Mouse (Mus musculus) MEL (cell line): ENCODE data around the gene Gm35549. TPM values are rescaled to one million over a fixed set of nuclear protein-coding genes. Genes with fewer than 3 reads are reported as not detected.
A peak's percentile ranks its signal among the peaks of the same experiment; 100 is the strongest.

Experiments used
- DNase-seq: peaks from one replicate; pipeline ENCODE4 v3.0.0; 2011; ENCODE audit warnings: low read depth, low spot score
- H3K27ac ChIP-seq: 2 replicates; pipeline ENCODE4 v1.5.1; 2012; ENCODE audit warnings: low read depth, mild to moderate bottlenecking, control low read depth, low read length, moderate library complexity; ENCODE audit not compliant: control insufficient read depth
- H3K27me3 ChIP-seq, 2 experiments: fragments of 150-350 bp in 1 of 2; sonication (generic) in 1 of 2; 2 replicates each; pipeline ENCODE4 v1.6.1; 2012; ENCODE audit warnings: low read length in 2 of 2, mild to moderate bottlenecking in 2 of 2, improper control_type of control experiment in 1 of 2, moderate library complexity in 1 of 2; ENCODE audit not compliant: insufficient read depth in 2 of 2, control insufficient read depth in 1 of 2
- H3K36me3 ChIP-seq, 2 experiments: 2 replicates each; pipeline ENCODE4 v1.6.1; 2012 to 2014; ENCODE audit warnings: low read length in 2 of 2, improper control_type of control experiment in 1 of 2, inconsistent platforms in 1 of 2, mild to moderate bottlenecking in 1 of 2; ENCODE audit not compliant: insufficient read depth in 2 of 2, control insufficient read depth in 1 of 2
- H3K4me1 ChIP-seq, 2 experiments: fragments of 150-350 bp in 1 of 2; sonication (generic) in 1 of 2; 2 replicates each; pipeline ENCODE4 v1.6.1; 2012; ENCODE audit warnings: low read length in 2 of 2, improper control_type of control experiment in 1 of 2, mild to moderate bottlenecking in 1 of 2; ENCODE audit not compliant: insufficient read depth in 2 of 2, control insufficient read depth in 1 of 2
- H3K4me3 ChIP-seq, 2 experiments: fragments of 150-350 bp in 1 of 2; sonication (generic) in 1 of 2; 2 replicates each; pipeline ENCODE4 v1.5.1; 2012; ENCODE audit warnings: low read depth in 2 of 2, low read length in 2 of 2, mild to moderate bottlenecking in 2 of 2, moderate library complexity in 2 of 2, control low read depth in 1 of 2, improper control_type of control experiment in 1 of 2; ENCODE audit not compliant: control insufficient read depth in 1 of 2, insufficient read depth in 1 of 2
- H3K79me2 ChIP-seq: 2 replicates; pipeline ENCODE4 v1.6.1; 2012; ENCODE audit warnings: mild to moderate bottlenecking, low read length, moderate library complexity; ENCODE audit not compliant: control insufficient read depth, poor library complexity, insufficient read depth
- H3K9ac ChIP-seq: 2 replicates; pipeline ENCODE4 v1.6.1; 2012; ENCODE audit warnings: low read depth, mild to moderate bottlenecking, control low read depth, low read length, moderate library complexity; ENCODE audit not compliant: control insufficient read depth, poor library complexity, severe bottlenecking
- H3K9me3 ChIP-seq: fragments of 150-350 bp; sonication (generic); replicated peaks from 2 replicates; pipeline ENCODE4 v1.6.1; 2012; ENCODE audit warnings: mild to moderate bottlenecking, low read length, improper control_type of control experiment, moderate library complexity; ENCODE audit not compliant: insufficient read depth
- BHLHE40 ChIP-seq: IDR thresholded peaks from 2 replicates; pipeline ENCODE4 v1.6.1; 2012; ENCODE audit warnings: low read depth, mild to moderate bottlenecking, inconsistent platforms, low read length, improper control_type of control experiment, borderline replicate concordance
- CHD1 ChIP-seq: IDR thresholded peaks from 2 replicates; pipeline ENCODE4 v1.6.1; 2012; ENCODE audit warnings: low read depth, mild to moderate bottlenecking, inconsistent platforms, low read length, improper control_type of control experiment
- CHD2 ChIP-seq: IDR thresholded peaks from 2 replicates; pipeline ENCODE4 v1.6.1; 2011; ENCODE audit warnings: low read length, improper control_type of control experiment
- CTCF ChIP-seq, 3 experiments: IDR thresholded peaks in 2 of 3; conservative IDR thresholded peaks in 1 of 3; 2 replicates each; pipeline ENCODE4 v1.5.1; 2011 to 2012; ENCODE audit warnings: low read length in 3 of 3, low read depth in 2 of 3, mild to moderate bottlenecking in 2 of 3, improper control_type of control experiment in 1 of 3, inconsistent platforms in 1 of 3, mixed read lengths in 1 of 3, moderate library complexity in 1 of 3; ENCODE audit not compliant: control insufficient read depth in 1 of 3, insufficient read depth in 1 of 3, poor library complexity in 1 of 3, severe bottlenecking in 1 of 3
- E2F4 ChIP-seq: IDR thresholded peaks from 2 replicates; pipeline ENCODE4 v1.6.1; 2011; ENCODE audit warnings: low read depth, low read length, improper control_type of control experiment, borderline replicate concordance
- EP300 ChIP-seq, 2 experiments: IDR thresholded peaks; 2 replicates each; pipeline ENCODE4 v1.6.1; 2011; ENCODE audit warnings: improper control_type of control experiment in 2 of 2, low read length in 2 of 2, low read depth in 1 of 2, mild to moderate bottlenecking in 1 of 2
- ETS1 ChIP-seq: IDR thresholded peaks from 2 replicates; pipeline ENCODE4 v1.6.1; 2012; ENCODE audit warnings: low read depth, mild to moderate bottlenecking, inconsistent platforms, low read length, improper control_type of control experiment, moderate library complexity
- GABPA ChIP-seq: IDR thresholded peaks from 2 replicates; pipeline ENCODE4 v1.6.1; 2012; ENCODE audit warnings: low read depth, mild to moderate bottlenecking, inconsistent platforms, low read length, improper control_type of control experiment, moderate library complexity
- GATA1 ChIP-seq: IDR thresholded peaks from 2 replicates; pipeline ENCODE4 v1.6.1; 2011; ENCODE audit warnings: low read depth, low read length, improper control_type of control experiment
- HCFC1 ChIP-seq: IDR thresholded peaks from 2 replicates; pipeline ENCODE4 v1.6.1; 2012; ENCODE audit warnings: low read depth, mild to moderate bottlenecking, inconsistent platforms, low read length, improper control_type of control experiment, moderate library complexity
- KAT2A ChIP-seq: conservative IDR thresholded peaks from 2 replicates; pipeline ENCODE4 v1.6.1; 2012; ENCODE audit warnings: low read depth, low read length, improper control_type of control experiment, inconsistent platforms
- MAFK ChIP-seq: IDR thresholded peaks from 2 replicates; pipeline ENCODE4 v1.6.1; 2011; ENCODE audit warnings: low read depth, mild to moderate bottlenecking, low read length, improper control_type of control experiment, borderline replicate concordance
- MAX ChIP-seq: IDR thresholded peaks from 2 replicates; pipeline ENCODE4 v1.6.1; 2011; ENCODE audit warnings: low read length, improper control_type of control experiment
- MEF2A ChIP-seq: IDR thresholded peaks from 2 replicates; pipeline ENCODE4 v1.6.1; 2014; ENCODE audit warnings: low read depth, mild to moderate bottlenecking, inconsistent platforms, low read length, improper control_type of control experiment; ENCODE audit not compliant: poor library complexity, insufficient replicate concordance, severe bottlenecking; ENCODE audit errors: extremely low read depth
- MXI1 ChIP-seq: IDR thresholded peaks from 2 replicates; pipeline ENCODE4 v1.6.1; 2011; ENCODE audit warnings: mild to moderate bottlenecking, low read depth, low read length, improper control_type of control experiment
- NELFE ChIP-seq: IDR thresholded peaks from 2 replicates; pipeline ENCODE4 v1.6.1; 2011; ENCODE audit warnings: low read depth, low read length, improper control_type of control experiment
- NRF1 ChIP-seq: IDR thresholded peaks from 2 replicates; pipeline ENCODE4 v1.6.1; 2014; ENCODE audit warnings: low read depth, mild to moderate bottlenecking, inconsistent platforms, low read length, improper control_type of control experiment, moderate library complexity; ENCODE audit not compliant: poor library complexity, insufficient read depth, severe bottlenecking
- POLR2AphosphoS2 ChIP-seq: IDR thresholded peaks from 2 replicates; pipeline ENCODE4 v1.6.1; 2011; ENCODE audit warnings: low read length, improper control_type of control experiment
- RCOR1 ChIP-seq: IDR thresholded peaks from 2 replicates; pipeline ENCODE4 v1.6.1; 2012; ENCODE audit warnings: low read depth, mild to moderate bottlenecking, inconsistent platforms, low read length, improper control_type of control experiment
- SIN3A ChIP-seq: IDR thresholded peaks from 2 replicates; pipeline ENCODE4 v1.6.1; 2012; ENCODE audit warnings: low read length, improper control_type of control experiment, inconsistent platforms
- TAL1 ChIP-seq: IDR thresholded peaks from 2 replicates; pipeline ENCODE4 v1.6.1; 2012; ENCODE audit warnings: mild to moderate bottlenecking, inconsistent platforms, low read length, moderate library complexity, mixed read lengths
- TCF12 ChIP-seq: IDR thresholded peaks from 2 replicates; pipeline ENCODE4 v1.6.1; 2014; ENCODE audit warnings: low read depth, mild to moderate bottlenecking, inconsistent platforms, low read length, improper control_type of control experiment, moderate library complexity
- USF2 ChIP-seq, 2 experiments: IDR thresholded peaks; 2 replicates each; pipeline ENCODE4 v1.6.1; 2011 to 2012; ENCODE audit warnings: improper control_type of control experiment in 2 of 2, low read length in 2 of 2, borderline replicate concordance in 1 of 2, inconsistent platforms in 1 of 2, low read depth in 1 of 2, mild to moderate bottlenecking in 1 of 2; ENCODE audit not compliant: insufficient read depth in 1 of 2
- ZC3H11A ChIP-seq: IDR thresholded peaks from 2 replicates; pipeline ENCODE4 v1.6.1; 2012; ENCODE audit warnings: low read depth, mild to moderate bottlenecking, inconsistent platforms, low read length, improper control_type of control experiment
- ZNF384 ChIP-seq: IDR thresholded peaks from 2 replicates; pipeline ENCODE4 v1.6.1; 2012; ENCODE audit warnings: low read depth, mild to moderate bottlenecking, inconsistent platforms, low read length, improper control_type of control experiment
- polyA plus RNA-seq, 2 experiments: library from polyadenylated mRNA; stranded (reverse) in 1 of 2; unstranded in 1 of 2; fragments of >175 nt in 1 of 2; fragments of >200 nt in 1 of 2; gene quantifications; 2 replicates each; pipeline versions ENCODE4 v1.2.1 to v1.2.4; 2012; ENCODE audit warnings: low replicate concordance in 2 of 2, low read depth in 1 of 2; ENCODE audit not compliant: insufficient read length in 2 of 2, insufficient read depth in 1 of 2, missing spikeins in 1 of 2
- total RNA-seq: library from RNA; depleted of rRNA; stranded (reverse); fragments of 300-350 nt; gene quantifications from 2 replicates; pipeline ENCODE4 v1.2.3, GENCODE M21; 2012

Gm35549 gene
- total and polyA plus RNA-seq, 3 experiments: 0.31 TPM; not detected in 2

DNA sequence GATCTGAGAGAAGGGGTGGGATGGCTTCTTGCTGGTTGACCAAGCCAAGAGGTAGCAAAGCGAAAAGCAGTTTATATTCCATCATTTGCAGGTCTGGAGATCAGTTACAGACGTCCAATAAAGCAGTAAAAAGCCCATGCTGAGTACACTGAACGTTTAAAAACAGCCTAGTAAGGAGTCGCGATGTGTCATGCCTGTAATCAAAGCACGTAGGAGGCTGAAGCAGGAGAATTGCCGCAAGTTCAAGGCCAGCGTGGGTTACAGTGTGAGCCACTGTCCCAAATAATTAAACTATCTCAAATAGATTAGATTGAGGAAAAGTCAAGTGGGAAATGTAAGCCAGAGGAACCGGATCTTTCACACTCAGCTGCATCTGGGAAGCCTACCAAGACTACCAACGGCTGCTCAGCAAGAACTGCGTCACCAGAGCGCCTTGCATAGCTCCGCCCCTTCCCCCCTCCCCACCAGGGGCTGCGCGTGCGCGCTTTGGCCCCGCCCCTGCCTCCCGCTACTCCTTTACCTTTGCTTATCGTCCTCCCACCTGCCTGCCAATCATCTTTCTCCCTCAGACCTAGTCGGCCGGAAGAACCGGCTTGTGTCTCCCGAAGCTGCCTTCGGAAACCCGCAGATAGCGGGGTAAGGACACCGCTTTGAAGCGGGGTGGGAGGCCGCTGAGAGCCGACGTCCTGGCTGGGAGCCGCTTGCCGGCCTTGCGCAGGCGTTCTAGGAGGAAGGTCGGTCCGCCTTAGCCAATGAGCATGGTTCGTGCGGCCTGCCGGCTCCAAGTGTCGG lies 38.6 kb downstream of the Gm35549 start, which contains the start of gene Tcaim (continued):
- no peak for TF ChIP-seq CHD1

DNA sequence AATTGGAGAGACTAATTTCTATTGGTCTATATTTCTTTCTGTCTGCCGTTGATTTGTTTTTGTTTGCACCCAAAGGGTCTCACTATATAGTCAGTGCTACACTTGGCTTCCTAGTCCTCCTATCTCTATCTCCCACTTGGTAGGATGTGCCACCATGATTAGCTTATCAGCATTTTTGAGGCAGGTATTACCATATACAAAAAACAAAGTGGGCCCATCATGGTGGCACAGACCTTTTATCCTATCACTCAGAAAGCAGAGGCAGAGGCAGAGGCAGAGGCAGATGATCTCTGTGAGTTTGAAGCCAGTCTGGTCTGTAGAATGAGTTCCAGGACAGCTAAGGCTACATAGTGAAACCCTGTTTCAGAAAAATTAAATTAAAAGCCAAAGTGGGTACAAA lies 57.3 kb downstream of the Gm35549 start:
- H3K27ac ChIP-seq: no peak overlapping the region
- peak; percentile 49 for DNase-seq

DNA sequence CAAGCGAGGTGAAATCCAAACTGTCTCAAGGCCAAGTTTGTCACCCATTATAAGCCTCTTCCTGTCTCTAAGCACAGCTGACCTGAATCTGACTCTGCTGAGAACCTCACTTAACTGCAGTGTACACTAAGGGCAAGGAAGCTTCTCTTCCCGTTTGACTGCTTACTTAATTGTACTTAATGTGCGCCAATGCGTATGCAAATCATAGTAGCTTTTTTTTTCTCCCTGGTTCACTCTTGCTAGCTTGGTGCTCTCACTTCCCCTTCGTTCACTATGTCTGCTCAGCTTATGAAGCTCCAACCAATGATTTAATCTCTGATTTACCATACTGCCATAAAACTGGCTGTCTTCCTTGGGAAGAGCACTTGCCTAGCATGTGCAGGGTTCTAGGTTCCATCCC lies 58.6 kb downstream of the Gm35549 start:
- Histone ChIP-seq H3K4me1 (peaks cover 9 to 13% of the 10 kb centered on the region in 2 experiments), H3K27me3 (no peaks in the 10 kb centered on the region; a peak in 1 of 4 replicates), H3K9me3 (no peaks in the 10 kb centered on the region), H3K4me3 (peak overlapping the region in 1 of 2 experiments; percentile 24; a peak in 1 of 4 replicates), H3K79me2 (no peaks in the 10 kb centered on the region), H3K36me3 (peaks cover 0 to 14% of the 10 kb centered on the region in 2 experiments; a peak in 2 of 4 replicates), H3K9ac (no peak overlapping the region)
- peak; percentile 53 for DNase-seq
- peak; percentile 83 for TF ChIP-seq ZNF384
- TF ChIP-seq E2F4: no peak
- TF ChIP-seq, all 39 proteins: peak for 1
- no peak overlapping the region for H3K27ac ChIP-seq

More for the DNA sequence above, 57.3 kb downstream of the Gm35549 start:
- H3K36me3 ChIP-seq: peaks cover 0 to 14% of the 10 kb centered on the region in 2 experiments; a peak in 2 of 4 replicates
- no peak overlapping the region for H3K4me3 ChIP-seq
- H3K9ac ChIP-seq: no peak overlapping the region
- no peaks in the 10 kb centered on the region for H3K9me3 ChIP-seq
- H3K4me1 ChIP-seq: peaks cover 9 to 13% of the 10 kb centered on the region in 2 experiments
- TF ChIP-seq NRF1 (no peak), ZC3H11A (no peak), ETS1 (peak; percentile 52; the same call in 1 of the 2 replicates), CHD2 (no peak), KAT2A (0 out of 2 replicates have a peak, but pooled peaks have one; percentile 12), CHD1 (no peak), MEF2A (no peak), CTCF (IDR thresholded peaks at IDR 0.05 in 2 of 3, conservative IDR thresholded peaks at IDR 0.05 in 1 of 3; ENCODE audit: control insufficient read depth in 1 of 3, insufficient read depth in 1 of 3, low read depth in 2 of 3, low read length in 3 of 3, poor library complexity in 1 of 3, severe bottlenecking in 1 of 3) (no peak), BHLHE40 (no peak), HCFC1 (no peak), GATA1 (peak; percentile 89), MAX (no peak), EP300 (IDR thresholded peaks at IDR 0.05; ENCODE audit: low read depth in 1 of 2, low read length in 2 of 2) (peak; percentile 77 to 90), GABPA (no peak), NELFE (no peak), ZNF384 (peak; percentile 61), MAFK (0 out of 2 replicates have a peak, but pooled peaks have one; percentile 7), POLR2AphosphoS2 (no peak), TAL1 (peak; percentile 14; the same call in 1 of the 2 replicates), MXI1 (no peak), SIN3A (peak; percentile 50; the same call in 1 of the 2 replicates), USF2 (IDR thresholded peaks at IDR 0.05; ENCODE audit: borderline replicate concordance in 1 of 2, insufficient read depth in 1 of 2, low read depth in 1 of 2, low read length in 2 of 2) (no peak), TCF12 (peak; percentile 93), RCOR1 (no peak)
- TF ChIP-seq, all 39 proteins: peak for 9
- Histone ChIP-seq H3K79me2 (no peaks in the 10 kb centered on the region), H3K27me3 (peaks cover 0 to under 1% of the 10 kb centered on the region in 2 experiments; a peak in 2 of 4 replicates)
